In genomic region chr17:26945824-26946495, GRCm38 (mm10) we compare ENCODE assay signal across 8 mouse cellular contexts. TPM values are rescaled to one million over a fixed set of nuclear protein-coding genes. Genes with fewer than 3 reads are reported as not detected.
A peak's percentile ranks its signal among the peaks of the same experiment; 100 is the strongest.
DNase-seq lines count a peak whose midpoint lies in the region; ATAC-seq and TF ChIP-seq lines count a peak whose summit lies in the region.

No protein-coding gene starts in this region.

- H3K4me2 ChIP-seq in forebrain, embryonic 12.5 days: peak overlapping the region; percentile 80
- peak overlapping the region; percentile 80 for H3K4me2 ChIP-seq in liver, embryonic 13.5 days

- H3K9me3 ChIP-seq in E14TG2a.4 (ENCODE audit: low read length): no peaks in the 10 kb centered on the region
- H3K9me3 ChIP-seq in forebrain, embryonic 12.5 days: no peaks in the 10 kb centered on the region
- H3K9me3 ChIP-seq in liver, embryonic 13.5 days (replicated peaks): no peaks in the 10 kb centered on the region

- H3K36me3 ChIP-seq in heart, adult 2 months (ENCODE audit: control insufficient read depth, insufficient read depth, low read length): no peaks in the 10 kb centered on the region
- no peaks in the 10 kb centered on the region for H3K36me3 ChIP-seq in E14TG2a.4 (ENCODE audit: insufficient read depth, low read length)
- H3K36me3 ChIP-seq in forebrain, embryonic 12.5 days (replicated peaks): no peaks in the 10 kb centered on the region; the same call in 1 of the 2 replicates
- no peaks in the 10 kb centered on the region for H3K36me3 ChIP-seq in liver, embryonic 13.5 days

- no peak for ATAC-seq in forebrain, embryonic 12.5 days (ENCODE audit: low FRiP score)
- no peak for ATAC-seq in liver, embryonic 13.5 days (ENCODE audit: low read depth)
- no peak for ATAC-seq in inflammation-experienced regulatory T-cells, adult 6 months

- H3K79me2 ChIP-seq in heart, adult 2 months (replicated peaks; ENCODE audit: control insufficient read depth, insufficient read depth, low read length): no peaks in the 10 kb centered on the region

- TF ChIP-seq EP300 in heart, adult 2 months (IDR thresholded peaks at IDR 0.05; ENCODE audit: insufficient read depth, low read depth, low read length): no peak

- no peaks in the 10 kb centered on the region for H3K27me3 ChIP-seq in heart, adult 2 months (ENCODE audit: control insufficient read depth, insufficient read depth, low read length)
- peaks cover 66% of the 10 kb centered on the region for H3K27me3 ChIP-seq in E14TG2a.4 (ENCODE audit: insufficient read depth, low read length)
- H3K27me3 ChIP-seq in forebrain, embryonic 12.5 days: no peaks in the 10 kb centered on the region
- H3K27me3 ChIP-seq in liver, embryonic 13.5 days: peaks cover 23% of the 10 kb centered on the region

- intact Hi-C loops in heart, adult 2 months (cut with DNase I): loop anchor here (2.0 kb wide), 3 partner anchors 27 to 59 kb away; partner anchors contain the start of genes Kifc5b and Zbtb9

- H3K4me1 ChIP-seq in heart, adult 2 months (ENCODE audit: control insufficient read depth, insufficient read depth, low read length): peaks cover 1% of the 10 kb centered on the region; the same call in 1 of the 2 replicates
- H3K4me1 ChIP-seq in E14TG2a.4 (replicated peaks; ENCODE audit: low read depth, low read length): peaks cover 67% of the 10 kb centered on the region
- H3K4me1 ChIP-seq in forebrain, embryonic 12.5 days: peaks cover 83% of the 10 kb centered on the region
- peaks cover 67% of the 10 kb centered on the region for H3K4me1 ChIP-seq in liver, embryonic 13.5 days (replicated peaks)

- TF ChIP-seq CTCF in heart, adult 2 months (IDR thresholded peaks at IDR 0.05): no peak
- no peak for TF ChIP-seq CTCF in E14TG2a.4 (conservative IDR thresholded peaks at IDR 0.05; ENCODE audit: low read length)

- no peak for DNase-seq in heart, adult 2 months
- no peak for DNase-seq in heart, adult 8-10 months (ENCODE audit: low spot score)
- DNase-seq in liver, embryonic 13.5 days: no peak
- DNase-seq in adrenal gland, adult 2 months: no peak
- DNase-seq in kidney, adult 9 months: no peak

- H3K27ac ChIP-seq in heart, adult 2 months: peak overlapping the region; percentile 66
- peak overlapping the region; percentile 86 for H3K27ac ChIP-seq in forebrain, embryonic 12.5 days
- H3K27ac ChIP-seq in liver, embryonic 13.5 days: peak overlapping the region; percentile 21; the same call in 1 of the 2 replicates

- peak overlapping the region; percentile 62 for H3K4me3 ChIP-seq in heart, adult 2 months
- H3K4me3 ChIP-seq in E14TG2a.4 (replicated peaks; ENCODE audit: low read length): peak overlapping the region; percentile 76
- H3K4me3 ChIP-seq in forebrain, embryonic 12.5 days (replicated peaks): peak overlapping the region; percentile 44
- peak overlapping the region; percentile 50 for H3K4me3 ChIP-seq in liver, embryonic 13.5 days (replicated peaks)

- TF ChIP-seq POLR2A in heart, adult 2 months (IDR thresholded peaks at IDR 0.05; ENCODE audit: insufficient read depth, low read depth, low read length): no peak

- peak overlapping the region; percentile 82 for H3K9ac ChIP-seq in heart, adult 2 months (ENCODE audit: low read depth, low read length)
- H3K9ac ChIP-seq in forebrain, embryonic 12.5 days: peak overlapping the region; percentile 69
- H3K9ac ChIP-seq in liver, embryonic 13.5 days: peak overlapping the region; percentile 73

- WGBS in heart, adult 2 months: 47% methylated on average over 13 of the region's 13 CpGs
- WGBS in forebrain, embryonic 12.5 days: 22% methylated on average over 13 of the region's 13 CpGs
- 46% methylated on average over 13 of the region's 13 CpGs for WGBS in liver, embryonic 13.5 days (ENCODE audit: insufficient replicate concordance)

RNA-seq across cellular contexts. Expression of gene Syngap1, which starts 4.9 kb away (rescaled TPM):
- total RNA-seq in heart, adult 2 months (2021): 1 to 10 TPM; 4.1 to 4.2 TPM
- polyA plus RNA-seq in heart, adult 2 months (2012; rRNA removed): 6.7 and 9.0 TPM in 2 replicates
- total RNA-seq in heart, adult 8-10 months (2022): 1 to 10 TPM; 3.6 to 5.2 (median 4.7) TPM
- 3.9 and 4.8 TPM in 2 replicates for polyA plus RNA-seq in forebrain, embryonic 12.5 days (2016; fragmentation: Nextera tagmentation; extraction: Ambion mirVana)
- polyA plus RNA-seq in liver, embryonic 13.5 days (2015; fragmentation: Nextera tagmentation; extraction: Ambion mirVana): 0.25 and 0.44 TPM in 2 replicates
- total RNA-seq in adrenal gland, adult 2 months (2021): 10 to 100 TPM; 14.3 to 21.8 TPM
- polyA plus RNA-seq in adrenal gland, adult 2 months (2012; rRNA removed): 51.6 and 56.0 TPM in 2 replicates
- polyA plus RNA-seq in inflammation-experienced regulatory T-cells, adult 6 months (2017; shearing (Covaris generic)): not detected

RNA-seq across cellular contexts. Expression of gene Cuta, which starts 6.6 kb away (rescaled TPM):
- total RNA-seq in heart, adult 2 months (2021): 10 to 100 TPM; 78.6 to 94.2 TPM
- 85.1 and 96.6 TPM in 2 replicates for polyA plus RNA-seq in heart, adult 2 months (2012; rRNA removed)
- total RNA-seq in heart, adult 8-10 months (2022): 10 to 100 TPM; 91.9 to 98.0 (median 95.8) TPM
- polyA plus RNA-seq in forebrain, embryonic 12.5 days (2016; fragmentation: Nextera tagmentation; extraction: Ambion mirVana): 155 and 161 TPM in 2 replicates
- 111 and 118 TPM in 2 replicates for polyA plus RNA-seq in liver, embryonic 13.5 days (2015; fragmentation: Nextera tagmentation; extraction: Ambion mirVana)
- 100 to 1,000 TPM; 145 to 164 TPM for total RNA-seq in adrenal gland, adult 2 months (2021)
- polyA plus RNA-seq in adrenal gland, adult 2 months (2012; rRNA removed): 378 and 381 TPM in 2 replicates
- 100 to 1,000 TPM; 132 to 166 (median 135) TPM for polyA plus RNA-seq in inflammation-experienced regulatory T-cells, adult 6 months (2017; shearing (Covaris generic))

RNA-seq across cellular contexts. Expression of gene Phf1, which starts 13.1 kb away (rescaled TPM):
- total RNA-seq in heart, adult 2 months (2021): 10 to 100 TPM; 17.8 to 18.1 TPM
- 35.3 and 36.8 TPM in 2 replicates for polyA plus RNA-seq in heart, adult 2 months (2012; rRNA removed)
- 10 to 100 TPM; 15.4 to 20.7 (median 16.1) TPM for total RNA-seq in heart, adult 8-10 months (2022)
- 8.6 and 8.8 TPM in 2 replicates for polyA plus RNA-seq in forebrain, embryonic 12.5 days (2016; fragmentation: Nextera tagmentation; extraction: Ambion mirVana)
- 1.4 and 1.6 TPM in 2 replicates for polyA plus RNA-seq in liver, embryonic 13.5 days (2015; fragmentation: Nextera tagmentation; extraction: Ambion mirVana)
- 10 to 100 TPM; 35.2 to 36.4 TPM for total RNA-seq in adrenal gland, adult 2 months (2021)
- 202 and 271 TPM in 2 replicates for polyA plus RNA-seq in adrenal gland, adult 2 months (2012; rRNA removed)
- polyA plus RNA-seq in inflammation-experienced regulatory T-cells, adult 6 months (2017; shearing (Covaris generic)): 10 to 100 TPM in 2 of 3 experiments, 1 to 10 TPM in 1; 8.2 to 17.5 (median 14.2) TPM

RNA-seq across cellular contexts. Expression of gene Zbtb9, which starts 27.0 kb away (rescaled TPM):
- total RNA-seq in heart, adult 2 months (2021): 1 to 10 TPM; 1.5 to 3.5 TPM
- 2.4 and 2.8 TPM in 2 replicates for polyA plus RNA-seq in heart, adult 2 months (2012; rRNA removed)
- total RNA-seq in heart, adult 8-10 months (2022): 1 to 10 TPM in 3 of 4 experiments, not detected in 1; 1.5 to 3.4 (median 2.2) TPM
- polyA plus RNA-seq in forebrain, embryonic 12.5 days (2016; fragmentation: Nextera tagmentation; extraction: Ambion mirVana): 18.9 and 20.0 TPM in 2 replicates
- polyA plus RNA-seq in liver, embryonic 13.5 days (2015; fragmentation: Nextera tagmentation; extraction: Ambion mirVana): 6.3 and 7.0 TPM in 2 replicates
- 1 to 10 TPM; 4.6 to 8.7 TPM for total RNA-seq in adrenal gland, adult 2 months (2021)
- 6.9 and 7.1 TPM in 2 replicates for polyA plus RNA-seq in adrenal gland, adult 2 months (2012; rRNA removed)
- 10 to 100 TPM in 1 of 3 experiments, 1 to 10 TPM in 2; 9.0 to 11.1 (median 9.3) TPM for polyA plus RNA-seq in inflammation-experienced regulatory T-cells, adult 6 months (2017; shearing (Covaris generic))

RNA-seq across cellular contexts. Expression of gene Kifc5b, which starts 29.1 kb away (rescaled TPM):
- total RNA-seq in heart, adult 2 months (2021): under 1 TPM; 0.26 to 0.36 TPM
- 0.62 and 0.79 TPM in 2 replicates for polyA plus RNA-seq in heart, adult 2 months (2012; rRNA removed)
- under 1 TPM; 0.29 to 0.81 (median 0.48) TPM for total RNA-seq in heart, adult 8-10 months (2022)
- 9.7 and 9.8 TPM in 2 replicates for polyA plus RNA-seq in forebrain, embryonic 12.5 days (2016; fragmentation: Nextera tagmentation; extraction: Ambion mirVana)
- polyA plus RNA-seq in liver, embryonic 13.5 days (2015; fragmentation: Nextera tagmentation; extraction: Ambion mirVana): 4.7 and 5.2 TPM in 2 replicates
- 1 to 10 TPM; 1.0 to 1.3 TPM for total RNA-seq in adrenal gland, adult 2 months (2021)
- polyA plus RNA-seq in adrenal gland, adult 2 months (2012; rRNA removed): 1.2 and 2.1 TPM in 2 replicates
- 1 to 10 TPM; 1.2 to 5.3 (median 4.0) TPM for polyA plus RNA-seq in inflammation-experienced regulatory T-cells, adult 6 months (2017; shearing (Covaris generic))

Comparison
In these comparisons a context has a peak if more than half of its experiments do, and no peak if none do; other contexts are left out.
1. H3K27ac ChIP-seq: peak in every context shown above with its lines; median percentile 86 in forebrain, embryonic 12.5 days; 66 in heart, adult 2 months; 21 in liver, embryonic 13.5 days.